Mouse (Mus musculus): ENCODE data around the gene Higd1b.

- TF ChIP-seq CHD2 (IDR thresholded peaks at IDR 0.05; ENCODE audit: low read length), result no peak
- TF ChIP-seq ZNF384 (IDR thresholded peaks at IDR 0.05; ENCODE audit: low read depth, low read length), result no peak
- no peak for TF ChIP-seq POLR2A (IDR thresholded peaks at IDR 0.05; ENCODE audit: low read depth, low read length)
Measured at GRCm38 (mm10) chr11:102836146-102836545, 497 bp downstream of the Higd1b start.
